Comparison of ENCODE assay signal across 8 mouse cellular contexts in the genomic region with DNA sequence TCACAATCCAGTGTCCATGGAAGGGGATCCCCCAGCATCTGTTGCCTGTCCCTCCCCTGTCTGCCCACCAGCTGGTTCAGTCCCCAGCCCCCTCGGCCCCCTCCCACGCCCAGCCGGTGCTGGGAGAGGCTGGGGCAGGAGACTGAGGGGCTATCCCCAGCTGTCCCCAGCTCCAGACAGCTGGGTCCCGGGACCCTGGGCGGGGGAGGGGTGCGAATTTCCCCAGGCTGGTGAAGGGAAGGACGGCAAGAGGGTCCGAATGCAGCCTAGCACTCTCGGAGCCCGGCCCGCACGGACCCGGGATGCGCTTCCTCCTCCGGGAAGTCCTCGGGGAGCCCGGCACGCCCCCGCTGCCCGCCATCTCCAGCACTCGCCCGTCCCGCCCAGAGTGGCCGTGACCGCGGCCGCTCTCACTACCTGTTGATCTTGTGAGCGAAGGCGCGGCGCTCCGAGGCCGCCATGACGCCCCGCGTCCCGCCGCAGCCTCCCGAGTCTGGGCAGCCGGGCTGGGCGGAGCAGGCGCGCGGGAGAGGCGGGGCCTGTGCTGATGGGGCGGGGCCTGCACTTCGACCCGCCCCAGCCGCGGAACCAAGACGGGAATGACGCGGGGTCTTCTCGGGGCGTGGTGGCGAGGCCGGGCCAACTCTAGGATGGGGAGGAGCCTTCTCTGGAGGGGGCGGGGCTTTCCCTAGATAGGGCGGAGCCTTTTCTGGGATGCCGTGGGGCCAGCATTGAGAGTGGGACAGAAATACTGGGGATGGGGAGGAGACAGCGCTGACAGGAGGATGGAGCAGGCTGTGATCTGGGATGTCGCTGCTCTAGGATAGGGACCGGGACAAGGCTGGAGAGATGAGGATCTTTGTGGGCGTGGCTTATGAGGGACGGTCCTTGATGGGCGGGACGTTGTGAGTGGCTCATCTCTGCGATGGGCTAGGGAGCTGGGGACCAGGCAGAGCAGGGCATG. TPM values are rescaled to one million over a fixed set of nuclear protein-coding genes. Genes with fewer than 3 reads are reported as not detected.
DNase-seq lines count a peak whose midpoint lies in the region; ATAC-seq and TF ChIP-seq lines count a peak whose summit lies in the region.

Dock6 (minus strand) TSS at position 508 of the 964 bp plus-strand sequence.

- ATAC-seq in embryonic facial prominence, embryonic 15.5 days (ENCODE audit: insufficient number of reproducible peaks, low FRiP score, low TSS enrichment, low read depth), result peak; percentile 89
- peak; percentile 92 for ATAC-seq in kidney, embryonic 14.5 days (ENCODE audit: low FRiP score, low TSS enrichment)
- peak; percentile 93 for ATAC-seq in limb, embryonic 14.5 days (ENCODE audit: low FRiP score, low read depth)
- ATAC-seq in midbrain, embryonic 16.5 days, result peak; percentile 85

- peak within 1 kb of the TSS; percentile 56 for H3K4me2 ChIP-seq in embryonic facial prominence, embryonic 15.5 days (replicated peaks)
- H3K4me2 ChIP-seq in kidney, embryonic 14.5 days (replicated peaks; ENCODE audit: low read depth, low read length), result peak within 1 kb of the TSS; percentile 74
- H3K4me2 ChIP-seq in limb, embryonic 14.5 days (replicated peaks; ENCODE audit: low read depth, low read length, severe bottlenecking), result peak within 1 kb of the TSS; percentile 79
- H3K4me2 ChIP-seq in midbrain, embryonic 16.5 days (ENCODE audit: low read length), result peak within 1 kb of the TSS; percentile 66

- no peaks in the 10 kb centered on the region for H3K4me1 ChIP-seq in bone marrow, adult 2 months (ENCODE audit: control insufficient read depth, insufficient read depth, low read length)
- H3K4me1 ChIP-seq in embryonic facial prominence, embryonic 15.5 days, result peaks cover 30% of the 10 kb centered on the region
- peaks cover 28% of the 10 kb centered on the region for H3K4me1 ChIP-seq in kidney, embryonic 14.5 days (ENCODE audit: control insufficient read depth, insufficient read depth, low read length)
- peaks cover 15% of the 10 kb centered on the region for H3K4me1 ChIP-seq in limb, embryonic 14.5 days (ENCODE audit: control insufficient read depth, insufficient read depth, low read length)
- peaks cover 6% of the 10 kb centered on the region for H3K4me1 ChIP-seq in midbrain, embryonic 16.5 days (ENCODE audit: control insufficient read depth, insufficient read depth, low read length)
- H3K4me1 ChIP-seq in spleen, adult 2 months (ENCODE audit: control insufficient read depth, insufficient read depth, insufficient read length), result peaks cover 8% of the 10 kb centered on the region

- peak within 1 kb of the TSS; percentile 69 for H3K9ac ChIP-seq in embryonic facial prominence, embryonic 15.5 days
- H3K9ac ChIP-seq in kidney, embryonic 14.5 days (ENCODE audit: low read depth, low read length), result peak within 1 kb of the TSS; percentile 78
- H3K9ac ChIP-seq in limb, embryonic 14.5 days (ENCODE audit: low read depth, low read length, severe bottlenecking), result peak within 1 kb of the TSS; percentile 84
- peak within 1 kb of the TSS; percentile 57 for H3K9ac ChIP-seq in midbrain, embryonic 16.5 days (ENCODE audit: low read depth, low read length)

- no peak within 1 kb of the TSS for H3K27ac ChIP-seq in bone marrow, adult 2 months (ENCODE audit: control insufficient read depth, insufficient read depth, low read depth, low read length, poor library complexity)
- peak within 1 kb of the TSS; percentile 68 for H3K27ac ChIP-seq in embryonic facial prominence, embryonic 15.5 days (replicated peaks)
- H3K27ac ChIP-seq in kidney, embryonic 14.5 days (ENCODE audit: low read depth, low read length), result peak within 1 kb of the TSS; percentile 57
- H3K27ac ChIP-seq in limb, embryonic 14.5 days (replicated peaks; ENCODE audit: low read depth, low read length), result peak within 1 kb of the TSS; percentile 38; the same call in 1 of the 2 replicates
- peak within 1 kb of the TSS; percentile 48; the same call in 1 of the 2 replicates for H3K27ac ChIP-seq in midbrain, embryonic 16.5 days (ENCODE audit: low read length)
- H3K27ac ChIP-seq in spleen, adult 2 months (ENCODE audit: insufficient read depth, low read length), result peak within 1 kb of the TSS; percentile 41; the same call in 1 of the 2 replicates

- TF ChIP-seq POLR2A in bone marrow, adult 2 months (IDR thresholded peaks at IDR 0.05; ENCODE audit: borderline replicate concordance, control insufficient read depth, low read depth, low read length), result no peak
- TF ChIP-seq POLR2A in limb, embryonic 14.5 days (IDR thresholded peaks at IDR 0.05; ENCODE audit: borderline replicate concordance, extremely low read depth, insufficient read depth, insufficient read length), result peak; percentile 88; the same call in 1 of the 2 replicates
- TF ChIP-seq POLR2A in spleen, adult 2 months (IDR thresholded peaks at IDR 0.05; ENCODE audit: low read depth, low read length), result peak; percentile 6; the same call in 1 of the 2 replicates

- TF ChIP-seq CTCF in bone marrow, adult 2 months (IDR thresholded peaks at IDR 0.05; ENCODE audit: control insufficient read depth, insufficient read depth, low read length), result no peak
- TF ChIP-seq CTCF in spleen, adult 2 months (IDR thresholded peaks at IDR 0.05; ENCODE audit: extremely low read depth, insufficient read depth, insufficient read length, insufficient replicate concordance), result no peak

- no peaks in the 10 kb centered on the region for H3K9me3 ChIP-seq in embryonic facial prominence, embryonic 15.5 days (replicated peaks)
- H3K9me3 ChIP-seq in kidney, embryonic 14.5 days (ENCODE audit: control insufficient read depth, low read length), result no peaks in the 10 kb centered on the region
- no peaks in the 10 kb centered on the region for H3K9me3 ChIP-seq in limb, embryonic 14.5 days (ENCODE audit: control insufficient read depth, low read length)
- no peaks in the 10 kb centered on the region for H3K9me3 ChIP-seq in midbrain, embryonic 16.5 days (replicated peaks; ENCODE audit: control insufficient read depth, low read length, poor library complexity, severe bottlenecking)

- no peaks in the 10 kb centered on the region for H3K27me3 ChIP-seq in embryonic facial prominence, embryonic 15.5 days
- no peaks in the 10 kb centered on the region for H3K27me3 ChIP-seq in kidney, embryonic 14.5 days (ENCODE audit: control insufficient read depth, insufficient read depth, low read length)
- no peaks in the 10 kb centered on the region for H3K27me3 ChIP-seq in limb, embryonic 14.5 days (ENCODE audit: control insufficient read depth, insufficient read depth, low read length)
- H3K27me3 ChIP-seq in midbrain, embryonic 16.5 days (ENCODE audit: control insufficient read depth, insufficient read depth, low read depth, low read length), result no peaks in the 10 kb centered on the region
- H3K27me3 ChIP-seq in spleen, adult 2 months (ENCODE audit: control insufficient read depth, insufficient read depth, low read length), result no peaks in the 10 kb centered on the region; the same call in none of the 2 replicates

- WGBS in bone marrow, adult 2 months, result 3% methylated on average over 68 of the region's 68 CpGs
- WGBS in embryonic facial prominence, embryonic 15.5 days, result under 1% methylated on average over 68 of the region's 68 CpGs
- WGBS in kidney, embryonic 14.5 days, result under 1% methylated on average over 66 of the region's 68 CpGs
- under 1% methylated on average over 47 of the region's 68 CpGs for WGBS in limb, embryonic 14.5 days
- under 1% methylated on average over 57 of the region's 68 CpGs for WGBS in midbrain, embryonic 16.5 days
- WGBS in spleen, adult 2 months, result 3% methylated on average over 68 of the region's 68 CpGs

- H3K4me3 ChIP-seq in bone marrow, adult 2 months (replicated peaks; ENCODE audit: control insufficient read depth, low read depth, low read length), result peak within 1 kb of the TSS; percentile 53
- H3K4me3 ChIP-seq in embryonic facial prominence, embryonic 15.5 days (replicated peaks), result peak within 1 kb of the TSS; percentile 85
- H3K4me3 ChIP-seq in kidney, embryonic 14.5 days (ENCODE audit: low read length), result peak within 1 kb of the TSS; percentile 84
- peak within 1 kb of the TSS; percentile 83 for H3K4me3 ChIP-seq in limb, embryonic 14.5 days (replicated peaks; ENCODE audit: low read length)
- H3K4me3 ChIP-seq in midbrain, embryonic 16.5 days (ENCODE audit: low read depth, low read length), result peak within 1 kb of the TSS; percentile 42
- peak within 1 kb of the TSS; percentile 65 for H3K4me3 ChIP-seq in spleen, adult 2 months (ENCODE audit: extremely low read depth, insufficient read depth, insufficient read length)

- peak; percentile 80 for DNase-seq in 3T3-L1 (ENCODE audit: low read depth, low spot score)
- DNase-seq in heart, adult 9 months (ENCODE audit: low spot score in 2 of 2), result peak; percentile 90
- peak; percentile 88 for DNase-seq in limb, embryonic 14.5 days (ENCODE audit: low spot score)
- peak; percentile 34 to 74 for DNase-seq in spleen, adult 2 months (ENCODE audit: low read depth in 1 of 2, low spot score in 2 of 2)

- H3K36me3 ChIP-seq in embryonic facial prominence, embryonic 15.5 days, result no peaks in the 10 kb centered on the region
- H3K36me3 ChIP-seq in kidney, embryonic 14.5 days (ENCODE audit: control insufficient read depth, insufficient read depth, low read length), result no peaks in the 10 kb centered on the region
- no peaks in the 10 kb centered on the region for H3K36me3 ChIP-seq in limb, embryonic 14.5 days (ENCODE audit: control insufficient read depth, insufficient read depth, low read length)
- no peaks in the 10 kb centered on the region for H3K36me3 ChIP-seq in midbrain, embryonic 16.5 days (ENCODE audit: control insufficient read depth, insufficient read depth, low read length)
- no peaks in the 10 kb centered on the region for H3K36me3 ChIP-seq in spleen, adult 2 months (ENCODE audit: control insufficient read depth, insufficient read depth, low read length)

RNA-seq across cellular contexts. Expression of gene Dock6, which starts in this region (rescaled TPM):
- polyA plus RNA-seq in bone marrow, adult 2 months (2011; ENCODE audit: insufficient read depth, insufficient read length, low replicate concordance, missing spikeins), result 6.5 and 7.2 TPM in 2 replicates
- polyA plus RNA-seq in embryonic facial prominence, embryonic 15.5 days (2015; fragmentation: Nextera tagmentation; extraction: Ambion mirVana), result 34.5 and 37.7 TPM in 2 replicates
- 31.9 and 39.7 TPM in 2 replicates for polyA plus RNA-seq in kidney, embryonic 14.5 days (2014; fragmentation: Nextera tagmentation; extraction: Ambion mirVana)
- 155 and 191 TPM in 2 replicates for polyA plus RNA-seq in limb, embryonic 14.5 days (2012; rRNA removed)
- polyA plus RNA-seq in limb, embryonic 14.5 days (2014; fragmentation: Nextera tagmentation; extraction: Ambion mirVana), result 31.6 and 38.8 TPM in 2 replicates
- polyA plus RNA-seq in midbrain, embryonic 16.5 days (2015; fragmentation: Nextera tagmentation; extraction: Ambion mirVana), result 12.9 and 13.4 TPM in 2 replicates
- polyA plus RNA-seq in spleen, adult 2 months (2012; rRNA removed), result 43.3 and 47.6 TPM in 2 replicates
